Mouse (Mus musculus): ENCODE results near the gene Prg2. TPM values are rescaled to one million over a fixed set of nuclear protein-coding genes. Genes with fewer than 3 reads are reported as not detected.

Gene Prg2
- total RNA-seq, 2 experiments from 2014 or later = not detected

- no peak for DNase-seq (ENCODE audit: low spot score in 2 of 2)
These were observed 47.0 kb downstream of the Prg2 start for GRCm38 (mm10) chr2:85027281-85027680.

GRCm38 (mm10) chr2:85029897-85030296 lies 49.6 kb downstream of the Prg2 start:
- DNase-seq (ENCODE audit: low spot score in 2 of 2) = no peak

- no peak for DNase-seq (ENCODE audit: low spot score in 2 of 2)
These were observed 50.7 kb downstream of the Prg2 start for GRCm38 (mm10) chr2:85030989-85031388.

GRCm38 (mm10) chr2:85033121-85033520 lies 52.9 kb downstream of the Prg2 start:
- DNase-seq (ENCODE audit: low spot score in 2 of 2) = no peak

Other genes with a start within 250 kb of the Prg2 start
- 10 to 100 TPM; 33.1 to 39.8 TPM for gene Ypel4, start 246.4 kb upstream of the Prg2 start, total RNA-seq (2021)
- gene Gm19426, start 236.8 kb upstream of the Prg2 start, total RNA-seq (2021) = 1 to 10 TPM; 2.6 to 3.7 TPM
- 10 to 100 TPM in 1 of 2 experiments, 1 to 10 TPM in 1; 6.8 to 10.6 TPM for gene Serping1, start 205.0 kb upstream of the Prg2 start, total RNA-seq (2021)
- gene Ube2l6, start 181.6 kb upstream of the Prg2 start, total RNA-seq (2021) = 1 to 10 TPM; 4.1 to 4.5 TPM
- gene Smtnl1, start 157.8 kb upstream of the Prg2 start, total RNA-seq (2021) = not detected
- gene Timm10, start 153.5 kb upstream of the Prg2 start, total RNA-seq (2021) = 10 to 100 TPM; 59.1 to 59.8 TPM
- gene Slc43a1, start 141.6 kb upstream of the Prg2 start, total RNA-seq (2021) = under 1 TPM; 0.33 to 0.37 TPM
- gene Rtn4rl2, start 93.8 kb upstream of the Prg2 start, total RNA-seq (2021) = 10 to 100 TPM; 92.5 to 99.2 TPM
- gene Slc43a3, start 43.9 kb upstream of the Prg2 start, total RNA-seq (2021) = 1 to 10 TPM; 2.4 to 3.3 TPM
- gene Prg3, start 7.8 kb downstream of the Prg2 start, total RNA-seq (2021) = not detected
- 100 to 1,000 TPM; 104 TPM for gene Ssrp1, start 56.8 kb downstream of the Prg2 start, total RNA-seq (2021)
- gene P2rx3, start 57.0 kb downstream of the Prg2 start, total RNA-seq (2021) = 1 to 10 TPM; 2.8 to 3.4 TPM
- gene Tnks1bp1, start 67.6 kb downstream of the Prg2 start, total RNA-seq (2021) = 100 to 1,000 TPM; 128 to 141 TPM
- 1 to 10 TPM; 6.1 to 8.1 TPM for gene Aplnr, start 155.8 kb downstream of the Prg2 start, total RNA-seq (2021)
- 10 to 100 TPM; 23.0 to 26.1 TPM for gene Lrrc55, start 216.7 kb downstream of the Prg2 start, total RNA-seq (2021)